Mouse (Mus musculus) kidney, adult 8-10 months (tissue): ENCODE results near the gene Lst1.
A peak's percentile ranks its signal among the peaks of the same experiment; 100 is the strongest.
"Not testable (repeated sequence)": the region's sequence is repeated elsewhere in the genome, so short reads cannot be mapped to it uniquely, and the experiment has no call there.

Experiments used
- DNase-seq, 2 experiments: peaks; one replicate each; pipeline ENCODE4 v3.0.0; 2022

Gene Lst1

GRCm38 (mm10) chr17:35187959-35188610, at the start of gene Lst1:
Lst1 (minus strand) TSS chr17:35188439.
- no peak for DNase-seq

GRCm38 (mm10) chr17:35237504-35237903, 49.3 kb upstream of the Lst1 start:
- no peak for DNase-seq

- DNase-seq = no peak
Observed at GRCm38 (mm10) chr17:35236996-35237395, 48.8 kb upstream of the Lst1 start.

- peak; percentile 92 to 98 for DNase-seq
Observed at GRCm38 (mm10) chr17:35236390-35236746, 48.1 kb upstream of the Lst1 start.

- peak; percentile 91 to 92 for DNase-seq
Observed at GRCm38 (mm10) chr17:35235614-35236389, 47.6 kb upstream of the Lst1 start, which contains the start of gene Nfkbil1. Nfkbil1 (minus strand) TSS chr17:35235792.

- DNase-seq = no peak
Observed at GRCm38 (mm10) chr17:35234903-35235302, 46.7 kb upstream of the Lst1 start.

- DNase-seq = not testable (repeated sequence)
Observed at GRCm38 (mm10) chr17:35234090-35234489, 45.9 kb upstream of the Lst1 start.

GRCm38 (mm10) chr17:35233114-35233980, 45.1 kb upstream of the Lst1 start, which contains the start of gene Atp6v1g2:
Atp6v1g2 (plus strand) TSS chr17:35233660.
- no peak for DNase-seq

- DNase-seq = no peak
Observed at GRCm38 (mm10) chr17:35232659-35233058, 44.4 kb upstream of the Lst1 start.

- peak in 1 of 2 experiments; percentile 88 for DNase-seq
Observed at GRCm38 (mm10) chr17:35232043-35232442, 43.8 kb upstream of the Lst1 start.

- no peak for DNase-seq
Observed at GRCm38 (mm10) chr17:35231022-35231421, 42.8 kb upstream of the Lst1 start.

GRCm38 (mm10) chr17:35226561-35227046, 38.4 kb upstream of the Lst1 start:
- DNase-seq = no peak

- no peak for DNase-seq
Observed at GRCm38 (mm10) chr17:35225456-35225855, 37.2 kb upstream of the Lst1 start.

GRCm38 (mm10) chr17:35224641-35225040, 36.4 kb upstream of the Lst1 start:
- DNase-seq = no peak

GRCm38 (mm10) chr17:35222299-35222698, 34.1 kb upstream of the Lst1 start:
- no peak for DNase-seq

- no peak for DNase-seq
Observed at GRCm38 (mm10) chr17:35220156-35220952, 32.1 kb upstream of the Lst1 start, which contains the start of gene Gm16181. Gm16181 (plus strand) TSS chr17:35220834.

GRCm38 (mm10) chr17:35219601-35220041, 31.4 kb upstream of the Lst1 start:
- DNase-seq = no peak

GRCm38 (mm10) chr17:35218516-35219193, 30.4 kb upstream of the Lst1 start:
- DNase-seq = peak; percentile 42 to 47

GRCm38 (mm10) chr17:35213071-35213470, 24.8 kb upstream of the Lst1 start:
- no peak for DNase-seq

- no peak for DNase-seq
Observed at GRCm38 (mm10) chr17:35210593-35210992, 22.4 kb upstream of the Lst1 start.

GRCm38 (mm10) chr17:35209785-35210535, 21.7 kb upstream of the Lst1 start:
- DNase-seq = no peak
